Mouse (Mus musculus) testis, adult 2 months (tissue): Measurements from ENCODE around the gene Capn9. TPM values are rescaled to one million over a fixed set of nuclear protein-coding genes. Genes with fewer than 3 reads are reported as not detected.

ENCODE experiments used
- H3K27ac ChIP-seq: fragments of 200-500 bp; 2 replicates; pipeline ENCODE4 v1.5.1; 2012; ENCODE audit warnings: low read depth, low read length; ENCODE audit not compliant: control insufficient read depth, insufficient read depth
- H3K27me3 ChIP-seq: fragments of 200-500 bp; 2 replicates; pipeline ENCODE4 v1.6.1; 2012; ENCODE audit warnings: mild to moderate bottlenecking, low read length, moderate library complexity; ENCODE audit not compliant: control insufficient read depth, insufficient read depth
- H3K36me3 ChIP-seq: fragments of 200-500 bp; 2 replicates; pipeline ENCODE4 v1.6.1; 2012; ENCODE audit warnings: mild to moderate bottlenecking, low read length; ENCODE audit not compliant: control insufficient read depth, insufficient read depth
- H3K4me1 ChIP-seq: fragments of 200-500 bp; 2 replicates; pipeline ENCODE4 v1.6.1; 2012; ENCODE audit warnings: low read length; ENCODE audit not compliant: control insufficient read depth, insufficient read depth
- H3K4me3 ChIP-seq: fragments of 200-500 bp; 2 replicates; pipeline ENCODE4 v1.5.1; 2012; ENCODE audit warnings: low read depth, mild to moderate bottlenecking, low read length, moderate library complexity, mixed read lengths; ENCODE audit not compliant: control insufficient read depth
- CTCF ChIP-seq: fragments of 200-500 bp; IDR thresholded peaks from 2 replicates; pipeline ENCODE4 v1.5.1; 2012; ENCODE audit warnings: low read depth, mild to moderate bottlenecking, inconsistent platforms, low read length, moderate library complexity; ENCODE audit not compliant: control insufficient read depth, insufficient read depth, insufficient replicate concordance
- POLR2A ChIP-seq: fragments of 200-500 bp; IDR thresholded peaks from 2 replicates; pipeline ENCODE4 v1.6.1; 2012; ENCODE audit warnings: low read depth, mild to moderate bottlenecking, inconsistent platforms, low read length, moderate library complexity; ENCODE audit not compliant: control insufficient read depth
- polyA plus RNA-seq: library from polyadenylated mRNA; depleted of rRNA; stranded (reverse); fragments of >200 nt; gene quantifications from 2 replicates; pipeline ENCODE4 v1.2.3, GENCODE M21; 2012

Gene Capn9
- polyA plus RNA-seq, 1 experiment, result 0.58 TPM

DNA sequence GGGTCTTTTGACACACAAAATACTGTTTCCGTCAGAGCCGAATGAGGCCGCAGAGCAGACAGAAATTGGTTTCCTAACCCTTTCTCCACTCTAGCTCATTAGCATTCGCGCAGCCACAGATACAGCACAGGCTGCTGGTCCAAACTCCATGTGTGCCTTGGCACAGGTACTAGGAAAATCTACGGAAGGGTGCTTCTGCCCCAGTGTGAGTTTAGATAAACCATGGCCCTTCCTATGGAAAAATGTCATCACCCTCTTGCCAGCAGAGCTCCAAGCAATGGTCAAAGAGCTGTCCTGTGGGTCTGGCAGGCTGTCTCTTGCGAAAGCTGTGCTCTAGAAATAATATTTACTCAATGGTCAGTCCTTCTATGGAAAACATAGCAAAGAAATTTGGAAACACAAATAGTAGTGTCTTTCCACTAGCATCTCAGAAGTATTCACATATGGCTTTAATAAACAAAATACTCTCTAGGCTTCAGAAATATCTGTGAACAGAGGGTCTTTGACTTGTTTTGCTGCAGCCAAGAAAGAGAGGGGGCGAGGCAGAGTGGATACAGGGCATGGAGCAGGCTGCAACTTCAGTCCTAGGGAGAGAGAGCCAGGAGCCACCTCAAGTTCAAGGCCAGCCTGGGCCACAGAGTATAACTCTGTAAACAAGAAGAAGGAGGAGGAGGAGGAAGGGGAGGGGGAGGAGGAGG, 4.0 kb upstream of the Capn9 start:
- Histone ChIP-seq H3K27ac (no peak overlapping the region), H3K4me1 (peaks cover 13% of the 10 kb centered on the region), H3K27me3 (no peaks in the 10 kb centered on the region), H3K36me3 (no peaks in the 10 kb centered on the region), H3K4me3 (no peak overlapping the region)
- TF ChIP-seq POLR2A (no peak), CTCF (no peak)

DNA sequence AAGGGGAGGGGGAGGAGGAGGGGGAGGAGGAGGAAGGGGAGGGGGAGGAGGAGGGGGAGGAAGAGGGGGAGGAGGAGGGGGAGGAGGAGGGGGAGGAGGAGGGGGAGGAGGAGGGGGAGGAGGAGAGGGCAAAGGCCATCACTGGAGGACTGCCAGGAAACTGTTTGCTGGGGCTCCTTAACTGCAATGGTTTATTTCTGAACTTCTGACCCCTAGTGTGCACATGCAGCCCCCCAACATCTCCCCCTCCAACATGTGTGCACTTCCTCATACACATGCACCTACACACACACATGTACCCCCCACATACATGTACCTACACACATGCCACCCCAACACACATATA, 3.5 kb upstream of the Capn9 start:
- Histone ChIP-seq H3K27ac (peak overlapping the region; percentile 27; the same call in 1 of the 2 replicates), H3K27me3 (no peaks in the 10 kb centered on the region), H3K4me1 (peaks cover 13% of the 10 kb centered on the region), H3K4me3 (no peak overlapping the region), H3K36me3 (no peaks in the 10 kb centered on the region)
- TF ChIP-seq POLR2A, result no peak
- TF ChIP-seq CTCF, result no peak

DNA sequence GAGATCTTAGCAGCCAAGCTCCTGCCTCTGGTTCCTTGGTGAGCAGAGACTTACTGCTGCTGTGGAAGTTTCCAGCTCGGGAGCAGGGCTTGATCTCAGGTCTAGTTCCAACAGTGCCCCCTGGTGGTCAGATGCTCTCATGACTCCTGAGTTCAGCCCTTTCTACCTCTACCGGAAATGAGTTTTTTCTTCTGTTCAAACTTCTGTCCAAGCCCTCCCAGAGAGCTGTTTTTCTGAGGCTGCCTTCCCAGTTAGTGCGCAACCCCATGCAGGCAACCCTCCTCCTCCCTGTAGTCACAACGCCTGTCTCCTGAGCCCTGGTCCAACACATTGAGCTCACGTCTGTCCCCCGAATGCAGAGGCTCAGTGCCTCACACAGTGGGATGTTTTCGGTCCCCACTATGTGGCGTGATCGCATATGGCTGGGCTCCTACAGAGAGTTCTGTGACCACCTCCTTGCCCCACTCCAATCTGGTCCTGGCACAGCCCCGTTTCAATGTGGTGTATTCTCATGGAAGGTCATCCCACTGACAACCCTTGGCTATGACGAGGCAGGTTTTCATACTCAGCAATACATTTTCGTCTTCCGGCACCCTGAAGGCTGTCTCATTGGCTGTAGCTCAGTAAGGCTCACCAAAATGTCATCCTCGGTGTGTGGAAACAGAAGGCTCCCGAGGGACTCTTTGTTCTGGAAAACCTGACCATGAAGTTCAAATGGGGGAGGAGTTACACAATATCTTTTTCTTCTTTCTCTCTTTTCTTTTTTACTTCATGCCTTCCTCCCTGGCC, 2.2 kb upstream of the Capn9 start:
- TF ChIP-seq CTCF (peak; percentile 89), POLR2A (no peak)
- Histone ChIP-seq H3K4me3 (peak overlapping the region; percentile 70), H3K27me3 (no peaks in the 10 kb centered on the region), H3K4me1 (peaks cover 13% of the 10 kb centered on the region), H3K27ac (peak overlapping the region; percentile 81), H3K36me3 (no peaks in the 10 kb centered on the region)

DNA sequence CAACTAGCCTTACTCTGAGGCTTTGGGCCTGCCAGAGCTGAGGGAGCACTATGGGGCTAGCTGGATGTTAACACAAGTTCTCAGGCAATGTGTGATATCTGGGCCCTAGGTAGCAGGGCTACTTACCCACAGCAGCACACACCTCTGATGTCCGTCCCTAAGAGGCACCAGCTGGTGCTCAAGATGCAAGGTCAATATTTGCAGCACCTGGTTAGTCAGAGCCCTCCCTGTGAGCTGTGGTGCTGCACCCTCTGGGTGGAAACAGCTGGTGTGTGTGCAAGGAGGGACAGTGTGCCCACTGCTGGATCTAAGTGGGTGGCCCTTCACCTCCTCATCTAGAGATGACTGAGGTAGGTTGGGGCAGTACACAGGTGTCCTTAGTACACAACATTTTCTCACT, 840 bp downstream of the Capn9 start:
- TF ChIP-seq CTCF, result no peak
- no peak for TF ChIP-seq POLR2A
- Histone ChIP-seq H3K27me3 (no peaks in the 10 kb centered on the region), H3K27ac (no peak overlapping the region), H3K4me1 (peaks cover 13% of the 10 kb centered on the region), H3K36me3 (no peaks in the 10 kb centered on the region), H3K4me3 (no peak overlapping the region)

DNA sequence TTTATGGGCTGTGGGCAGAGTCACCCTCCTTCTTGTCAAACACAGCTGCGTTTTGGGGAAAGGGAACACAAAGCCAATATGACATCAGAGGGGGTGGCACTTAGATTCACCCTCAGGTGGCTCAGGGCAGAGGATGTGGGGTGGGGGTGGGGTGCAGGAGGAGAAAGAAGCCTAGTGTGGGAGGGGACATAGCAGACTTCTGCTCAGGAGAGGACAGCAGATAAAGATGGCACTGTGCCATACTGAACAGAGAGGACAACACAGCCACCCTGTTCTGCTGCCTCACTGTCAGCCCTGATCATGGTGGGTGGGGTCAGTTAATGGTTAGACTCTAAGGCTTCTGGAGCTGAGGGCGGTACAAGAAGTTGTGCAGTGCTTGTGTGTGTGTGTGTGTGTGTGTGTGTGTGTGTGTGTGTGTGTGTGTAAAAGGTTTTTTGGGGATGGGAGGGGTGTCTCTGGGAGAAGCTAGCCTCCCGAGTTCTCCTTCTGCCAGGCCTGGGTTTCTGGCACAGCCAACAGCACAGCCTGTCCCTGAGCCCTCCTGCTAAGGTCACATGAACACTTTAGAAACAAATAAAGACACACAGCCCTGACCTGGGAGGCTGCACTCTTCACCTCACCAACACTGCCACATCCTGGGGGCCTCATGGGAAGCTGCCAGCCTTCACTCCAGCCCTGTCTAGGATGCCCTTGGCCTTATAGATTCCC, 10.0 kb downstream of the Capn9 start:
- Histone ChIP-seq H3K4me1 (peaks cover 2% of the 10 kb centered on the region; the same call in 1 of the 2 replicates), H3K36me3 (no peaks in the 10 kb centered on the region), H3K27me3 (no peaks in the 10 kb centered on the region), H3K4me3 (no peak overlapping the region), H3K27ac (peak overlapping the region; percentile 79)
- no peak for TF ChIP-seq POLR2A
- TF ChIP-seq CTCF, result no peak

DNA sequence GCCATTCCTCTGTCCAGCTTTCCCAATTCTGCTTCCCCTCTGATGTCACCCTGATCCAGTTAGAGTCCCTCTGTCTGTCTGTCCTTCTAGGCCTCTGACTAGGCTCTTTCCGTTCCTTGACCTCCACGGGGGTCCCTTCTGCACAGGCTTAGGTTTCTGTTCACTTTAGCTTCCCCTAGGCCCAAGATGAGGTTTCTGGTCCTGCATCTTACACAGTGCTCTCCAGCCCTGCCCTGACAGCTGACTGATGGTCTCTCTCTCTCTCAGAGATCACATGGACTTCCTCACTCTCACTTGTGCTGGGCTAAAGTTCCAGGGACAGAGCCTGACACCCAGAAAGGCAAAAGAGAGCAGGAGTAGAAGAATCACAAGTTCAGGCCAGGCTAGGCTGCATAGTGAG, 10.6 kb downstream of the Capn9 start:
- Histone ChIP-seq H3K27me3 (no peaks in the 10 kb centered on the region), H3K36me3 (no peaks in the 10 kb centered on the region), H3K4me1 (peaks cover 2% of the 10 kb centered on the region; the same call in 1 of the 2 replicates), H3K4me3 (no peak overlapping the region), H3K27ac (peak overlapping the region; percentile 79)
- TF ChIP-seq CTCF, result no peak
- no peak for TF ChIP-seq POLR2A

DNA sequence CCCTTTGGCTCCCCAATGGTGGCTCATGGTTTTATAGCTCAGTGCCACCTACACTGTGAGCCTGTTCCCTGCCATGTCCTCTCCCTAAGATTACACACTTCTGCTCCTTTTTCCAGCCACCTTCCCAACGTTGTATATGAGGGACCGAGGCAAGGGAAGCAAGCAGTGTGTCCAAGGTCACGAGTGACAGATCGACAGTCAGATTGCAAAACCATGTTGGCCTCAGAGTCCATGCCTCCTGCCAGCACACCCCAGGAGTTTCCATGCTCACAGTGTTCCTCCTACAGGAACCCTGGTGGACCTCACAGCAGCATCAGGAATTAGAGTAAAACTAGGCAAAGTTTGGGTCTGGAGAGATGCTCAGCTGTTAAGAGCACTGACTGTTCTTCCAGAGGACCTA, 13.5 kb downstream of the Capn9 start:
- no peak for TF ChIP-seq POLR2A
- no peak for TF ChIP-seq CTCF

DNA sequence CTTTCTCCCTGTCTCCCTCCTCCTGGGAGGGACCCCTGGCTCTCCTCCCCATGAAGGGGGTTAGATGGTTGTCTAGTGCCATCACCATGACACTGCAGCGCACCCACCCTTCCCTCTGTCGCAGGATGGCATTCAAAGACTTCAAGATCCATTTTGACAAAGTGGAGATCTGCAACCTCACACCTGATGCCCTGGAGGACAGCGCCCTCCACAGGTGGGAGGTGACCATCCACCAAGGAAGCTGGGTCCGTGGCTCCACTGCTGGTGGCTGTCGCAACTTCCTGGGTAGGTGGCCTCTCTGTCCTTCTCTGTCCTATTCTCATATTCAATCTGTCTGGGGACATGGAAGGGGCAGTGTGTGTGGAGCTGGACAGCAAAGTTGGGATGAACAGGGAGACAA, 28.2 kb downstream of the Capn9 start:
- H3K4me1 ChIP-seq, result no peaks in the 10 kb centered on the region
- no peak overlapping the region for H3K4me3 ChIP-seq
- no peak overlapping the region for H3K27ac ChIP-seq
- no peaks in the 10 kb centered on the region for H3K36me3 ChIP-seq
- no peaks in the 10 kb centered on the region for H3K27me3 ChIP-seq
- TF ChIP-seq POLR2A (no peak), CTCF (peak; percentile 54; the same call in 1 of the 2 replicates)

More for the DNA sequence above, 13.5 kb downstream of the Capn9 start:
- Histone ChIP-seq H3K27ac (no peak overlapping the region), H3K4me3 (no peak overlapping the region), H3K27me3 (no peaks in the 10 kb centered on the region), H3K4me1 (peaks cover 2% of the 10 kb centered on the region; the same call in 1 of the 2 replicates), H3K36me3 (no peaks in the 10 kb centered on the region)
